Mouse (Mus musculus): ENCODE data around the gene Pla2g4e. TPM values are rescaled to one million over a fixed set of nuclear protein-coding genes. Genes with fewer than 3 reads are reported as not detected.

Gene Pla2g4e
- total and polyA plus RNA-seq, 3 experiments: 0.05 TPM; not detected in 2

GRCm38 (mm10) chr2:120231642-120232041 is 13.5 kb downstream of the Pla2g4e start:
- H3K27me3 ChIP-seq (ENCODE audit: insufficient read depth, low read length): peaks cover 9% of the 10 kb centered on the region
- no peak for ATAC-seq (ENCODE audit: extremely low read depth, insufficient number of reproducible peaks, low FRiP score, poor library complexity, severe bottlenecking)
- no peaks in the 10 kb centered on the region for H3K9me3 ChIP-seq (replicated peaks)
- no peaks in the 10 kb centered on the region for H3K4me1 ChIP-seq (ENCODE audit: insufficient read depth, low read depth, low read length)
- no peak for DNase-seq (ENCODE audit: low spot score)
- H3K4me3 ChIP-seq (ENCODE audit: low read depth, low read length): no peak overlapping the region
- no peaks in the 10 kb centered on the region for H3K36me3 ChIP-seq (replicated peaks)
- TF ChIP-seq POLR2AphosphoS5 (IDR thresholded peaks at IDR 0.05; ENCODE audit: insufficient replicate concordance, low read depth, low read length) (no peak), GATA1 (IDR thresholded peaks at IDR 0.05; ENCODE audit: borderline replicate concordance, low read length) (no peak), GATA2 (IDR thresholded peaks at IDR 0.05; ENCODE audit: borderline replicate concordance, low read depth, low read length) (no peak), CTCF (IDR thresholded peaks at IDR 0.05; ENCODE audit: low read depth, low read length) (no peak), TAL1 (conservative IDR thresholded peaks at IDR 0.05; ENCODE audit: low read depth, low read length) (no peak)

GRCm38 (mm10) chr2:120214600-120214999 is 30.5 kb downstream of the Pla2g4e start:
- Histone ChIP-seq H3K9me3 (replicated peaks) (no peaks in the 10 kb centered on the region), H3K36me3 (replicated peaks) (no peaks in the 10 kb centered on the region), H3K4me3 (ENCODE audit: low read depth, low read length) (no peak overlapping the region), H3K27me3 (ENCODE audit: insufficient read depth, low read length) (peaks cover 3% of the 10 kb centered on the region; the same call in 1 of the 2 replicates), H3K4me1 (ENCODE audit: insufficient read depth, low read depth, low read length) (no peaks in the 10 kb centered on the region)
- no peak for ATAC-seq (ENCODE audit: extremely low read depth, insufficient number of reproducible peaks, low FRiP score, poor library complexity, severe bottlenecking)
- no peak for DNase-seq (ENCODE audit: low spot score)
- TF ChIP-seq GATA2 (IDR thresholded peaks at IDR 0.05; ENCODE audit: borderline replicate concordance, low read depth, low read length) (no peak), CTCF (IDR thresholded peaks at IDR 0.05; ENCODE audit: low read depth, low read length) (no peak), GATA1 (IDR thresholded peaks at IDR 0.05; ENCODE audit: borderline replicate concordance, low read length) (no peak), POLR2AphosphoS5 (IDR thresholded peaks at IDR 0.05; ENCODE audit: insufficient replicate concordance, low read depth, low read length) (no peak), TAL1 (conservative IDR thresholded peaks at IDR 0.05; ENCODE audit: low read depth, low read length) (no peak)

GRCm38 (mm10) chr2:120211448-120211847 is 33.7 kb downstream of the Pla2g4e start:
- H3K4me3 ChIP-seq (ENCODE audit: low read depth, low read length): no peak overlapping the region
- 0 out of 2 replicates have a peak, but pooled peaks cover 4% of the 10 kb centered on the region for H3K4me1 ChIP-seq (ENCODE audit: insufficient read depth, low read depth, low read length)
- H3K27me3 ChIP-seq (ENCODE audit: insufficient read depth, low read length): peaks cover 12% of the 10 kb centered on the region
- no peaks in the 10 kb centered on the region for H3K36me3 ChIP-seq (replicated peaks)
- ATAC-seq (ENCODE audit: extremely low read depth, insufficient number of reproducible peaks, low FRiP score, poor library complexity, severe bottlenecking) (no peak), DNase-seq (ENCODE audit: low spot score) (no peak)
- TF ChIP-seq GATA1 (IDR thresholded peaks at IDR 0.05; ENCODE audit: borderline replicate concordance, low read length): no peak
- no peak for TF ChIP-seq GATA2 (IDR thresholded peaks at IDR 0.05; ENCODE audit: borderline replicate concordance, low read depth, low read length)
- TF ChIP-seq POLR2AphosphoS5 (IDR thresholded peaks at IDR 0.05; ENCODE audit: insufficient replicate concordance, low read depth, low read length): no peak
- no peak for TF ChIP-seq CTCF (IDR thresholded peaks at IDR 0.05; ENCODE audit: low read depth, low read length)
- no peak for TF ChIP-seq TAL1 (conservative IDR thresholded peaks at IDR 0.05; ENCODE audit: low read depth, low read length)
- H3K9me3 ChIP-seq (replicated peaks): no peaks in the 10 kb centered on the region

- ATAC-seq (ENCODE audit: extremely low read depth, insufficient number of reproducible peaks, low FRiP score, poor library complexity, severe bottlenecking): no peak
Measured at GRCm38 (mm10) chr2:120207926-120208325, 37.2 kb downstream of the Pla2g4e start.

GRCm38 (mm10) chr2:120207028-120207427 is 38.1 kb downstream of the Pla2g4e start:
- TF ChIP-seq GATA2 (IDR thresholded peaks at IDR 0.05; ENCODE audit: borderline replicate concordance, low read depth, low read length): no peak
- TF ChIP-seq CTCF (IDR thresholded peaks at IDR 0.05; ENCODE audit: low read depth, low read length): no peak
- no peak for TF ChIP-seq TAL1 (conservative IDR thresholded peaks at IDR 0.05; ENCODE audit: low read depth, low read length)
- no peak for TF ChIP-seq POLR2AphosphoS5 (IDR thresholded peaks at IDR 0.05; ENCODE audit: insufficient replicate concordance, low read depth, low read length)
- no peak for TF ChIP-seq GATA1 (IDR thresholded peaks at IDR 0.05; ENCODE audit: borderline replicate concordance, low read length)
- H3K9me3 ChIP-seq (replicated peaks): no peaks in the 10 kb centered on the region
- H3K36me3 ChIP-seq (replicated peaks): no peaks in the 10 kb centered on the region
- peaks cover 13% of the 10 kb centered on the region for H3K27me3 ChIP-seq (ENCODE audit: insufficient read depth, low read length)
- 0 out of 2 replicates have a peak, but pooled peaks cover 4% of the 10 kb centered on the region for H3K4me1 ChIP-seq (ENCODE audit: insufficient read depth, low read depth, low read length)
- ATAC-seq (ENCODE audit: extremely low read depth, insufficient number of reproducible peaks, low FRiP score, poor library complexity, severe bottlenecking) (no peak), DNase-seq (ENCODE audit: low spot score) (no peak)
- H3K4me3 ChIP-seq (ENCODE audit: low read depth, low read length): no peak overlapping the region

More at GRCm38 (mm10) chr2:120207926-120208325, 37.2 kb downstream of the Pla2g4e start:
- Histone ChIP-seq H3K9me3 (replicated peaks) (no peaks in the 10 kb centered on the region), H3K4me1 (ENCODE audit: insufficient read depth, low read depth, low read length) (0 out of 2 replicates have a peak, but pooled peaks cover 4% of the 10 kb centered on the region), H3K4me3 (ENCODE audit: low read depth, low read length) (no peak overlapping the region), H3K36me3 (replicated peaks) (no peaks in the 10 kb centered on the region), H3K27me3 (ENCODE audit: insufficient read depth, low read length) (peaks cover 16% of the 10 kb centered on the region)
- TF ChIP-seq CTCF (IDR thresholded peaks at IDR 0.05; ENCODE audit: low read depth, low read length): no peak
- TF ChIP-seq GATA1 (IDR thresholded peaks at IDR 0.05; ENCODE audit: borderline replicate concordance, low read length): no peak
- no peak for TF ChIP-seq TAL1 (conservative IDR thresholded peaks at IDR 0.05; ENCODE audit: low read depth, low read length)
- TF ChIP-seq POLR2AphosphoS5 (IDR thresholded peaks at IDR 0.05; ENCODE audit: insufficient replicate concordance, low read depth, low read length): no peak
- TF ChIP-seq GATA2 (IDR thresholded peaks at IDR 0.05; ENCODE audit: borderline replicate concordance, low read depth, low read length): no peak
- no peak for DNase-seq (ENCODE audit: low spot score)

- no peak for ATAC-seq (ENCODE audit: extremely low read depth, insufficient number of reproducible peaks, low FRiP score, poor library complexity, severe bottlenecking)
- TF ChIP-seq GATA1 (IDR thresholded peaks at IDR 0.05; ENCODE audit: borderline replicate concordance, low read length) (no peak), CTCF (IDR thresholded peaks at IDR 0.05; ENCODE audit: low read depth, low read length) (no peak)
- H3K4me1 ChIP-seq (ENCODE audit: insufficient read depth, low read depth, low read length): 0 out of 2 replicates have a peak, but pooled peaks cover 4% of the 10 kb centered on the region
- peaks cover 9% of the 10 kb centered on the region for H3K27me3 ChIP-seq (ENCODE audit: insufficient read depth, low read length)
- H3K9me3 ChIP-seq (replicated peaks): no peaks in the 10 kb centered on the region
- no peak for DNase-seq (ENCODE audit: low spot score)
- no peaks in the 10 kb centered on the region for H3K36me3 ChIP-seq (replicated peaks)
- H3K4me3 ChIP-seq (ENCODE audit: low read depth, low read length): no peak overlapping the region
Measured at GRCm38 (mm10) chr2:120203742-120204141, 41.4 kb downstream of the Pla2g4e start.
